Mouse (Mus musculus) bone marrow, adult 2 months (tissue): Measurements from ENCODE around the gene Kcnf1. TPM values are rescaled to one million over a fixed set of nuclear protein-coding genes. Genes with fewer than 3 reads are reported as not detected.

ENCODE experiments used
- H3K27ac ChIP-seq: fragments of 200-500 bp; 2 replicates; pipeline ENCODE4 v1.5.1; 2012; ENCODE audit warnings: low read depth, mild to moderate bottlenecking, control low read depth, inconsistent platforms, low read length; ENCODE audit not compliant: control insufficient read depth, poor library complexity, insufficient read depth
- H3K4me1 ChIP-seq: fragments of 200-500 bp; 2 replicates; pipeline ENCODE4 v1.6.1; 2011; ENCODE audit warnings: low read length; ENCODE audit not compliant: control insufficient read depth, insufficient read depth
- H3K4me3 ChIP-seq: fragments of 200-500 bp; replicated peaks from 2 replicates; pipeline ENCODE3; 2011; ENCODE audit warnings: mild to moderate bottlenecking, low read depth, low read length, control low read depth; ENCODE audit not compliant: control insufficient read depth
- CTCF ChIP-seq: fragments of 200-500 bp; IDR thresholded peaks from 2 replicates; pipeline ENCODE4 v1.5.1; 2011; ENCODE audit warnings: low read length, control low read depth; ENCODE audit not compliant: control insufficient read depth, insufficient read depth
- POLR2A ChIP-seq: fragments of 200-500 bp; IDR thresholded peaks from 2 replicates; pipeline ENCODE4 v1.6.1; 2011; ENCODE audit warnings: low read depth, mild to moderate bottlenecking, control low read depth, low read length, borderline replicate concordance; ENCODE audit not compliant: control insufficient read depth
- WGBS: fragments of 180-500 bp; shearing (Covaris S2); methylation state at CpG from one replicate; pipeline ENCODE4 v1.1.7; 2018; 5-methylcytosine and 5-hydroxymethylcytosine counted together
- polyA plus RNA-seq: library from polyadenylated mRNA; stranded (reverse); fragments of >200 nt; gene quantifications from 2 replicates; pipeline ENCODE4 v1.2.4, GENCODE M21; 2011; ENCODE audit warnings: low replicate concordance; ENCODE audit not compliant: missing spikeins, insufficient read depth, insufficient read length

Kcnf1 gene
- polyA plus RNA-seq, 1 experiment: 1.1 TPM

DNA sequence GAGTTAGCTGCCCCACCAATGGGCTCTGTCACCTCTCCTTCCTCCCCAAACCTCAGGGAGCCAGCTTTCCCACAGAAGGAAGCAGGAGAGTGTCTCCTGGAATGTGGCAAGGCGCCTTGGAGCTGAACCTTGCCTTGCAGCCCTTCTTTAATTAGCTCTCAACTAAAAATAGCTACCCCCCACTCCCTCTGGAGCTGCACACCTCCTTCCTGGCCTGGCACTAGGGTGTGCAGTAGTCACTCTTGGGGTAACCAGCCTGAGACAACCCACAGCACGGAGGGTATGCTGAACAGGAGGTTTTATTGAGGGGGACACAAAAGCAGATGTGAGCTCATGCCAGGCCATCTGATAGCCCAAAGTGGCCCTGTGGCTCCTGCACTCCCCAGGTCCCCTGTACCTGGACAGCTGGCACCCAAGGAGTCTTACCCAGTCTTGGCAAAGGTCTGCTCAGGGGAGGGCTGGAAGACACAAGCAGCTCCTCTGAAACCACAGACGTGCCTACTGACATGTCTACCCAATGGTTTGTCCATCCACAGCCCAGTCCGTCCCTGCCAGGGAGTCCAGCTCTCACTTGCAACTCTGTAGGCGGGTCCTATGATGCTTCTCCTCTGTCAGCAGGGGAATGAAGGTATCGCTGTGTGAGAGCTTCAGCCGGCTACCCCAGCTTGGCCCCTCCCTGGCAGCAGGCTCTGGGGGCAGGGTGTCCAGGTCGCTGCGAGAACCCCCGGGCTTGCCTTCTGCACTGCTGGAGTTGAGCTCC, 2.4 kb downstream of the Kcnf1 start:
- WGBS: 70% methylated on average over 10 of the region's 10 CpGs
- Histone ChIP-seq H3K27ac (no peak overlapping the region), H3K4me1 (no peaks in the 10 kb centered on the region), H3K4me3 (no peak overlapping the region)
- no peak for TF ChIP-seq CTCF

DNA sequence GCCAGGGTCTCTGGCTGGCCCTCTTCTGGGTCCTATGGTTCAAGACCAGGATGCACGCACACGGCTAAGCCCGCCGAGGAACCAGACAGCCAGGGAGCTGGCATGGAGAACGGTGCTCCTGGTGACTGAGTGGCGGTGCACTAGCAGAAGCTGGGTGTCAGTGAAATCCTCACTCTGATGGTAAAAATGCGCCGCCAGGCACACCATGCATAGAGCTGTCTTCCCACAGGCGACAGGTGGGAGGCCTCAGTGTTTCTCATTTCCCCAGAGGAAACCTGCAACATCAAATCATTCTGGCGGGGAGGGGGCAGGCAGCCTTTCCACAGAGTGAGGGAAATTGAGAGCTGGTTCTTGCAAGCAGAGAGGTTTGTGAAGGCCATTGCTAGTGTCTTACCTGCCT, 6.3 kb downstream of the Kcnf1 start:
- no peaks in the 10 kb centered on the region for H3K4me1 ChIP-seq
- H3K4me3 ChIP-seq: no peak overlapping the region
- 85% methylated on average over 10 of the region's 10 CpGs for WGBS
- TF ChIP-seq POLR2A (no peak), CTCF (no peak)
- no peak overlapping the region for H3K27ac ChIP-seq

DNA sequence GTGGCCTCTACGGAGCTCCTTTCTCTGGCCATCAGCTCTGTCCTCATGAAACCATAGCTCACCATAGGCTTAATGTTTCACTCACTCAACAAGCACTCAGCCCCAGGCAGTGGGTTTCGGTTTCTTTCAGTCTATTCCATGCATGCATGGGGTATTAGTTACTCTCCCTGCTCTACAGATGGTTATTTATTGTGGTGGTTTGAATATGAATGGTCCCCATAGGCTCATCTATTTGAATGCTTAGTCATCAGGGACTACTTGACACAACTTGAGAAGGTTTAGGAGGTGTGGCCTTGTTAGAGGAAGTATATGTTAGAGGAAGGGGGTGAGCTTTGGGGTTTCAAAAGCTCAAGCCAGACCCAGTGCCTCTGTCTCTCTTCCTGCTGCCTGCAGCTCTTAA, 10.6 kb downstream of the Kcnf1 start:
- H3K4me1 ChIP-seq: no peaks in the 10 kb centered on the region
- WGBS: 76% methylated on average over 2 of the region's 2 CpGs
- H3K27ac ChIP-seq: no peak overlapping the region
- no peak overlapping the region for H3K4me3 ChIP-seq
- no peak for TF ChIP-seq POLR2A
- no peak for TF ChIP-seq CTCF

DNA sequence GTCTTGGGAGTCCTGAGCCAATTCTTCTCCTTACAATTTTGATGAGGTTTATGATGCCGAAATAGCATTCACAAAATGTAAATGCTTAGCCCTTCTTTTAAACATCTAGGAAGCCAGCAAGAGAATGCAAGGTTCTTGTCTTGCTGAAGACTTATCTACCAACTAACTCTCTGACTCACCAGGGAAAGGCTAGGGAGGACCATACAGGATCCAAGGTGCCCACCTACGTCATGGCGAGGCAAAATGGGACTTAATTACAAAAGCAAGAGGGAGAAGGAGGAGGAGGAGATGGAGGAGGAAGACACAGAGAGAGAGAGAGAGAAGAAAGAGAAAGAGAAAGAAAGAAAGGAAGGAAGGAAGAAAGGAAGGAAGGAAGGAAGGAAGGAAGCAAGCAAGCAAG, 12.7 kb downstream of the Kcnf1 start:
- H3K4me1 ChIP-seq: no peaks in the 10 kb centered on the region
- H3K4me3 ChIP-seq: no peak overlapping the region
- WGBS: 72% methylated on average over 3 of the region's 3 CpGs
- no peak overlapping the region for H3K27ac ChIP-seq
- TF ChIP-seq POLR2A: no peak
- TF ChIP-seq CTCF: no peak

DNA sequence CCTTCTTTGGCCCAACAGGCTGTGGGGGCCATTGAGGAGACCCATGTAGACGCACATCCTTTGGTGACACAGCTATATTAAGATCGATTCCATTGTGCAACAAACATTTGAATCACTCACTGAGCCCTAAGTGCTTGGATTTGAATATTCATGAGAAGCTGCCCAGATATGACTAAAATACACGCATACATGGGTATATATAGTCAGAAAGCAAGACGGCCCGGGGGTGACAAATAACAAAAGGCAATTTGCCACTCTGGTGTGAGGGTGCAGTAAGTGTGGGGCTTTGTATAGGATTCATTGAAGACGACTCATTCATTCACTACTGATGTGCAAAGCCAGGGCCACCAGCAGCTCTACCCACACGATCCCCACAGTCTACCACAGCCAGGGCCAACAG, 17.1 kb downstream of the Kcnf1 start:
- no peaks in the 10 kb centered on the region for H3K4me1 ChIP-seq
- no peak overlapping the region for H3K4me3 ChIP-seq
- no peak overlapping the region for H3K27ac ChIP-seq
- 77% methylated on average over 7 of the region's 7 CpGs for WGBS
- no peak for TF ChIP-seq CTCF
- TF ChIP-seq POLR2A: no peak

DNA sequence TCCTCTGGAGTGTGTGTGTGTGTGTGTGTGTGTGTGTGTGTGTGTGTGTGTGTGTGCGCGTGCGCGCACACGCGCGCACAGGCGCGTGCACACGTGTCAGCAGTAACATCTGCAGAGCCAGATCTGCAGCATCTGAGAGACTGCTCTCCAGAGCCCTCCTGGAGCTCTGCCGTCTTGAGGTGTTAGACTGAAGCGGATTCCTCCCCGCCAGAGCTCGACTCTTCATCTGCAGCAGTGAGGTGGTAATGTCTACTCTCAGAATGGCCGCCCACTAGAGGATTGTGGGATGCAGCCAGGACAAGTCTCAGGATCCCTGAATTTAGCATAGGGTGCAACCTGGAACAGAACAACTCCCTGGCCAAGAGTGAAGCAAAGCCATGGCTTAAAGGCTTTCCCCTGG, 19.1 kb downstream of the Kcnf1 start:
- H3K4me3 ChIP-seq: no peak overlapping the region
- no peak for TF ChIP-seq CTCF
- no peak for TF ChIP-seq POLR2A

DNA sequence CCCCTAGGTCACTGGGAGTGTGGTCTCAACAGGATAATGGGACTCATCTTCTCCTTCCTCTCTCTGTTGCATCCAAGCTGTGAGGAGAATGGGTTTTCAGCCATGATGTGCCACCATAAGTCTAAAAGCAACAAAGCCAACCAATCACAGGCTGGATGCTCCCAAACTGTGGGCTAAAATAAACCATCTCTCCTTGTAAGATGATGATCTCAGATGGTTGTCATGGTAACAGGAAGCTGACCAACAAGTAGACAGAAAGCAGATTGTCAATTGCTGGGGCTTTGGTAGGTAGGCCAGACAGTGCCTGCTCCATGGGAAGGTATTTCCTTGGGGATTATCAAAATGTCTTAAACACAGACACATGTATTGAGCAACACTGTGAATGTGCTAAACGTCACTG, 20.9 kb downstream of the Kcnf1 start:
- 60% methylated on average over 1 of the region's 1 CpGs for WGBS
- H3K27ac ChIP-seq: no peak overlapping the region

More for the DNA sequence above, 19.1 kb downstream of the Kcnf1 start:
- no peaks in the 10 kb centered on the region for H3K4me1 ChIP-seq
- 85% methylated on average over 15 of the region's 15 CpGs for WGBS
- no peak overlapping the region for H3K27ac ChIP-seq

DNA sequence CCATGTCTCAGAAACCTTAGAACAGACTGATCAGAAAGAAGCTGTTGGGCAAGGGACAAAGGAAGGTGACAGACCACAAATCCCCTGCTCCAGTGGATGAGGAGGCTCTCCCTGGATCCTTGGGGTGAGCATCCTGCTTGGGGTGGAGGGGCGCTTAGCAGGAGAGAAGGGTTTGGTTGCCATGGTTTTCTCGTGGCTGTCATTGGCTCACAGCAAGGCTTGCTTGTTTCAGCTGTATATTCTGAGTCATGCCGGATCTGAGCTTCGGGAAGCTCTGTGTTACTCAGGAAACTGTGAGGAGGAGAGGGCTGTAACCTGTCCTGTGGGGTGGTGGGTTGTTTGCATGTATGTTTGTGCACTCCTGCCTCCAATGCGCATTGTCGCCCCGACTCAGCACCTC, 23.8 kb downstream of the Kcnf1 start:
- TF ChIP-seq CTCF: no peak
- TF ChIP-seq POLR2A: no peak
- Histone ChIP-seq H3K27ac (no peak overlapping the region), H3K4me3 (no peak overlapping the region), H3K4me1 (no peaks in the 10 kb centered on the region)
- 70% methylated on average over 7 of the region's 7 CpGs for WGBS

More for the DNA sequence above, 20.9 kb downstream of the Kcnf1 start:
- TF ChIP-seq CTCF: no peak
- TF ChIP-seq POLR2A: no peak
- Histone ChIP-seq H3K4me1 (no peaks in the 10 kb centered on the region), H3K4me3 (no peak overlapping the region)

DNA sequence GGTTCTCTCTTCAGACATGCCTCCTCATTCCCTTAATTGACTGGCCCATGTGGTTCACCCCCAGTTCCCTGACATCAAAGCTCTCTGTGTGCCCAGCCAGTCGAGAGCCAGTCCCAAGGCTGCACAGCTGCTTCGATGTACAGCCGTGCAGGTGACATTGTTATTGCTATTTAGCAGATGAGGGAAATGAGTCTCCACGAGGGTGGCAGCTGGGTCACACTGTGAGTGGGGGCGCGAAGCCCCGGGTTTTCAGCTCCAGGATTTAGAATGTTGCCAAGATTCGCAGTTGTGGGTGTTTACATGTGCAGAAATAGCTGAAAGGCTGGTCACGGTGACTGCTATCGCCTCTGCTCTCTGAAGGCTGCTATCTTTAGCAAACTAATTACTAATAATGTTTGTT, 27.8 kb downstream of the Kcnf1 start:
- Histone ChIP-seq H3K4me1 (no peaks in the 10 kb centered on the region), H3K4me3 (no peak overlapping the region), H3K27ac (no peak overlapping the region)
- 73% methylated on average over 10 of the region's 10 CpGs for WGBS
- TF ChIP-seq CTCF (no peak), POLR2A (no peak)
